ENCODE assay signal across 10 mouse cellular contexts in genomic region chr11:52143675-52144074, GRCm38 (mm10). TPM values are rescaled to one million over a fixed set of nuclear protein-coding genes. Genes with fewer than 3 reads are reported as not detected.
A peak's percentile ranks its signal among the peaks of the same experiment; 100 is the strongest.
DNase-seq lines count a peak whose midpoint lies in the region; ATAC-seq and TF ChIP-seq lines count a peak whose summit lies in the region.
"Not testable (repeated sequence)": the region's sequence is repeated elsewhere in the genome, so short reads cannot be mapped to it uniquely, and the experiment has no call there.
"Had no signal": no experiment of that assay in that cellular context is flagged by ENCODE, and none has a peak within 500 bp of the region (broad histone marks: within the 10 kb centered on the region; RNA-seq: fewer than 3 reads in every experiment).

No protein-coding gene starts in this region.

- not testable (repeated sequence) for H3K36me3 ChIP-seq in intestine, postnatal 0 days (ENCODE audit: control insufficient read depth, insufficient read depth)

- H3K9ac ChIP-seq in intestine, postnatal 0 days (ENCODE audit: low read depth, low read length) = not testable (repeated sequence)

- not testable (repeated sequence) for ATAC-seq in intestine, postnatal 0 days

- WGBS in intestine, postnatal 0 days = 36% methylated on average over 4 of the region's 4 CpGs

- not testable (repeated sequence) for H3K4me1 ChIP-seq in intestine, postnatal 0 days (replicated peaks; ENCODE audit: control insufficient read depth, insufficient read depth, low read length)

- peak; percentile 85 for TF ChIP-seq CTCF in intestine, postnatal 0 days (IDR thresholded peaks at IDR 0.05; ENCODE audit: low read depth)

- H3K27ac ChIP-seq in intestine, postnatal 0 days (ENCODE audit: low read depth, low read length) = not testable (repeated sequence)

- not testable (repeated sequence) for H3K4me3 ChIP-seq in intestine, postnatal 0 days (ENCODE audit: low read depth, low read length)

- not testable (repeated sequence) for H3K9me3 ChIP-seq in intestine, postnatal 0 days (ENCODE audit: control insufficient read depth)

- DNase-seq in R1 (ENCODE audit: low read depth, low spot score) = peak; percentile 64
- peak; percentile 65 for DNase-seq in embryo, embryonic 10.5 days (ENCODE audit: low spot score)
- DNase-seq in heart, adult 11 months = peak; percentile 92
- peak; percentile 33 to 50 for DNase-seq in layer of hippocampus, postnatal 36 days
- DNase-seq in lung, postnatal 10 days = peak; percentile 67
- DNase-seq in right cerebral cortex, postnatal 10 days (ENCODE audit: low spot score in 2 of 2) = peak; percentile 65 to 73

- H3K4me2 ChIP-seq in intestine, postnatal 0 days (replicated peaks; ENCODE audit: low read depth) = 0 out of 2 replicates have a peak overlapping the region, but pooled peaks have one; percentile 27

- H3K27me3 ChIP-seq in intestine, postnatal 0 days (replicated peaks; ENCODE audit: control insufficient read depth, insufficient read depth, low read length) = not testable (repeated sequence)

RNA-seq across cellular contexts. Expression of gene Olfr1373, which starts 1.7 kb away (rescaled TPM):
- not detected in 2 replicates for polyA plus RNA-seq in intestine, postnatal 0 days (2015; fragmentation: Nextera tagmentation; extraction: Ambion mirVana)
- total RNA-seq in layer of hippocampus, postnatal 36 days (2021) = not detected
- polyA plus RNA-seq: heart, embryonic 10.5 days; limb, embryonic 15.5 days; myocyte had no signal

RNA-seq across cellular contexts. Expression of gene Ppp2ca, which starts 45.2 kb away (rescaled TPM):
- 44.9 and 47.9 TPM in 2 replicates for polyA plus RNA-seq in intestine, postnatal 0 days (2015; fragmentation: Nextera tagmentation; extraction: Ambion mirVana)
- total RNA-seq in layer of hippocampus, postnatal 36 days (2021) = 100 to 1,000 TPM; 112 to 117 TPM

Comparison
In these comparisons a context has a peak if more than half of its experiments do, and no peak if none do; other contexts are left out.
1. DNase-seq: peak in every context shown above with its lines; median percentile 92 in heart, adult 11 months; 69 in right cerebral cortex, postnatal 10 days; 67 in lung, postnatal 10 days; 65 in embryo, embryonic 10.5 days; 64 in R1; 42 in layer of hippocampus, postnatal 36 days.